Mouse (Mus musculus) urinary bladder, adult 18-20 months (tissue): ENCODE measurements around the gene Fgr.

ENCODE experiments used
- DNase-seq, 2 experiments: peaks; one replicate each; pipeline ENCODE4 v3.0.0; 2022; ENCODE audit warnings: low spot score in 2 of 2, mixed read lengths in 2 of 2

The Fgr gene

GRCm38 (mm10) chr4:133014896-133015709 is 41.2 kb downstream of the Fgr start:
- DNase-seq = no peak

GRCm38 (mm10) chr4:133015710-133016651 is 42.1 kb downstream of the Fgr start:
- no peak for DNase-seq

GRCm38 (mm10) chr4:133016677-133017415 is 43.0 kb downstream of the Fgr start:
- DNase-seq = no peak

GRCm38 (mm10) chr4:133017597-133018262 is 43.8 kb downstream of the Fgr start:
- DNase-seq = no peak

GRCm38 (mm10) chr4:133018263-133018798 is 44.4 kb downstream of the Fgr start:
- no peak for DNase-seq

GRCm38 (mm10) chr4:133020721-133021120 is 46.8 kb downstream of the Fgr start:
- DNase-seq = no peak

GRCm38 (mm10) chr4:133021181-133021671 is 47.3 kb downstream of the Fgr start:
- DNase-seq = no peak

GRCm38 (mm10) chr4:133022217-133022616 is 48.3 kb downstream of the Fgr start:
- no peak for DNase-seq

GRCm38 (mm10) chr4:133022954-133023635 is 49.2 kb downstream of the Fgr start:
- DNase-seq = no peak

GRCm38 (mm10) chr4:133023636-133024035 is 49.7 kb downstream of the Fgr start:
- no peak for DNase-seq

- no peak for DNase-seq
These were observed 50.5 kb downstream of the Fgr start for GRCm38 (mm10) chr4:133024404-133024803.

- DNase-seq = no peak
These were observed 51.2 kb downstream of the Fgr start for GRCm38 (mm10) chr4:133024969-133025685.

- no peak for DNase-seq
These were observed 52.4 kb downstream of the Fgr start for GRCm38 (mm10) chr4:133026272-133026671.

- no peak for DNase-seq
These were observed 53.0 kb downstream of the Fgr start for GRCm38 (mm10) chr4:133026826-133027375.

- DNase-seq = no peak
These were observed 53.8 kb downstream of the Fgr start for GRCm38 (mm10) chr4:133027721-133028120.

GRCm38 (mm10) chr4:133028193-133028592 is 54.3 kb downstream of the Fgr start:
- no peak for DNase-seq

- no peak for DNase-seq
These were observed 55.0 kb downstream of the Fgr start for GRCm38 (mm10) chr4:133028875-133029274.

- DNase-seq = no peak
These were observed 58.7 kb downstream of the Fgr start for GRCm38 (mm10) chr4:133032410-133033095.

GRCm38 (mm10) chr4:133034478-133034877 is 60.6 kb downstream of the Fgr start:
- no peak for DNase-seq
